Mouse (Mus musculus) naive thymus-derived CD4-positive, alpha-beta T cell, adult 2 months (primary cell): ENCODE measurements around the gene Col4a1.

ENCODE experiments used
- DNase-seq: peaks from one replicate; pipeline ENCODE4 v3.0.0-alpha.2; 2011; ENCODE audit warnings: low read depth

Gene Col4a1

GRCm38 (mm10) chr8:11312349-11313175 is at the start of gene Col4a1, which contains the start of gene Col4a2:
Col4a1 (minus strand) TSS chr8:11312826.
Col4a2 (plus strand) TSS chr8:11312805.
- no peak for DNase-seq

- DNase-seq = no peak
Observed at GRCm38 (mm10) chr8:11361546-11362277, 49.1 kb upstream of the Col4a1 start.

GRCm38 (mm10) chr8:11359846-11360245 is 47.2 kb upstream of the Col4a1 start:
- DNase-seq = no peak

- DNase-seq = no peak
Observed at GRCm38 (mm10) chr8:11357921-11358436, 45.4 kb upstream of the Col4a1 start.

- DNase-seq = no peak
Observed at GRCm38 (mm10) chr8:11356776-11357175, 44.1 kb upstream of the Col4a1 start.

GRCm38 (mm10) chr8:11355900-11356299 is 43.3 kb upstream of the Col4a1 start:
- DNase-seq = no peak

- DNase-seq = no peak
Observed at GRCm38 (mm10) chr8:11354800-11355451, 42.3 kb upstream of the Col4a1 start.

GRCm38 (mm10) chr8:11352514-11352913 is 39.9 kb upstream of the Col4a1 start:
- no peak for DNase-seq

GRCm38 (mm10) chr8:11351355-11351754 is 38.7 kb upstream of the Col4a1 start:
- DNase-seq = no peak

GRCm38 (mm10) chr8:11348622-11349021 is 36.0 kb upstream of the Col4a1 start:
- DNase-seq = no peak

GRCm38 (mm10) chr8:11347699-11348098 is 35.1 kb upstream of the Col4a1 start:
- DNase-seq = no peak

GRCm38 (mm10) chr8:11346225-11346624 is 33.6 kb upstream of the Col4a1 start:
- DNase-seq = no peak

- no peak for DNase-seq
Observed at GRCm38 (mm10) chr8:11344459-11344858, 31.8 kb upstream of the Col4a1 start.

GRCm38 (mm10) chr8:11341111-11341566 is 28.5 kb upstream of the Col4a1 start:
- no peak for DNase-seq

- DNase-seq = no peak
Observed at GRCm38 (mm10) chr8:11340310-11341110, 27.9 kb upstream of the Col4a1 start.

- DNase-seq = no peak
Observed at GRCm38 (mm10) chr8:11338507-11338906, 25.9 kb upstream of the Col4a1 start.

GRCm38 (mm10) chr8:11337642-11338041 is 25.0 kb upstream of the Col4a1 start:
- no peak for DNase-seq

- DNase-seq = no peak
Observed at GRCm38 (mm10) chr8:11336346-11336745, 23.7 kb upstream of the Col4a1 start.

GRCm38 (mm10) chr8:11335238-11335637 is 22.6 kb upstream of the Col4a1 start:
- DNase-seq = no peak

- DNase-seq = peak; percentile 2
Observed at GRCm38 (mm10) chr8:11334493-11334892, 21.9 kb upstream of the Col4a1 start.

GRCm38 (mm10) chr8:11333746-11334145 is 21.1 kb upstream of the Col4a1 start:
- no peak for DNase-seq
